21 mouse cellular contexts compared by ENCODE assay signal in the genomic region with DNA sequence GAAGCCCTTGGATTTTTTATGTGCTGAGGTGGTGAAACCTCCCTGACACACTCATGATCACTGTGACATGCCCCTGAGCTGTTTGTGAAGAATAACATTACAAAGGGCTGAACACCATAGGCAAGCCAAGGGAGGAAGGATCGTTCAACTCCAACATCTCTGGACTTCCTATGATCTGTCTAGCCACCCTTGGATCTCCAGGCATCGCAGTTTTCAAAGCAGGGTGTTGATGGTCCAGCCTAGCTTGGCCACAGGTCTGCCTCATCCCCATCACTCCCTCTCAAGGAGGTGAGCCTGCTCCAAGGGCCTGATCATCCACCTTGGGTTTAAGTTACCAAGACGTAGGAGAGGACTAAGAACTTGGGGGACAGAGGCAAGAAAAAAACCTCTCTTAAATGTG.
"Had no signal": no experiment of that assay in that cellular context is flagged by ENCODE, and none has a peak within 500 bp of the region (broad histone marks: within the 10 kb centered on the region; RNA-seq: fewer than 3 reads in every experiment).

No protein-coding gene starts in this region.

- H3K4me1 ChIP-seq: liver, embryonic 12.5 days; liver, embryonic 15.5 days; neural tube, embryonic 15.5 days had no signal

- H3K9ac ChIP-seq: limb, embryonic 12.5 days; limb, embryonic 15.5 days; liver, embryonic 12.5 days; liver, embryonic 15.5 days; lung, embryonic 15.5 days; neural tube, embryonic 12.5 days; neural tube, embryonic 15.5 days had no signal

- H3K27me3 ChIP-seq: limb, embryonic 12.5 days; limb, embryonic 15.5 days; liver, embryonic 15.5 days; lung, embryonic 15.5 days; neural tube, embryonic 12.5 days; neural tube, embryonic 15.5 days had no signal

- H3K4me3 ChIP-seq: limb, embryonic 12.5 days; limb, embryonic 15.5 days; liver, embryonic 12.5 days; liver, embryonic 15.5 days; lung, embryonic 15.5 days; neural tube, embryonic 12.5 days; neural tube, embryonic 15.5 days had no signal

- H3K36me3 ChIP-seq: limb, embryonic 12.5 days; limb, embryonic 15.5 days; liver, embryonic 12.5 days; liver, embryonic 15.5 days; lung, embryonic 15.5 days; neural tube, embryonic 12.5 days; neural tube, embryonic 15.5 days had no signal

- DNase-seq: kidney, adult 9 months; kidney, postnatal 14 days; kidney, postnatal 4 days; left cerebral cortex, postnatal 4 days; lung, adult 18-20 months; midbrain, embryonic 14.5 days; right cerebral cortex, adult 18-20 months; right cerebral cortex, postnatal 14 days; right cerebral cortex, postnatal 4 days; thymus, adult 2 months; thymus, postnatal 14 days; thymus, postnatal 4 days had no signal

- ATAC-seq: liver, embryonic 12.5 days had no signal

- H3K4me2 ChIP-seq: limb, embryonic 12.5 days; limb, embryonic 15.5 days; liver, embryonic 12.5 days; liver, embryonic 15.5 days; lung, embryonic 15.5 days; neural tube, embryonic 12.5 days; neural tube, embryonic 15.5 days had no signal

- H3K27ac ChIP-seq: limb, embryonic 12.5 days; limb, embryonic 15.5 days; liver, embryonic 12.5 days; liver, embryonic 15.5 days; lung, embryonic 15.5 days; macrophage; neural tube, embryonic 12.5 days; neural tube, embryonic 15.5 days; stomach, postnatal 0 days had no signal

- H3K9me3 ChIP-seq: limb, embryonic 12.5 days; limb, embryonic 15.5 days; liver, embryonic 12.5 days; liver, embryonic 15.5 days; lung, embryonic 15.5 days; neural tube, embryonic 12.5 days; neural tube, embryonic 15.5 days had no signal
